Mouse (Mus musculus): ENCODE results near the gene Hgf. TPM values are rescaled to one million over a fixed set of nuclear protein-coding genes. Genes with fewer than 3 reads are reported as not detected.

Hgf gene
- polyA plus RNA-seq, 1 experiment from 2014 or later, result 0.31 TPM

Other genes with a start within 250 kb of the Hgf start
- gene Gm28710, start 238.3 kb downstream of the Hgf start, polyA plus RNA-seq (2014; fragmentation: Nextera tagmentation; extraction: Ambion mirVana), result not detected in 2 replicates

All from hindbrain, embryonic 14.5 days (tissue).